Mouse (Mus musculus) T-helper 17 cell (primary cell): ENCODE data around the gene Cdsn.

ENCODE experiments used
- in situ Hi-C, 2 experiments: fragments of 300-600 bp; cut with MboI, MseI; formaldehyde crosslinking; loops; 1 replicate in 1 of 2; 2 replicates in 1 of 2; pipeline ENCODE4 v1.15.1; 2025; ENCODE audit warnings: high pct_unique_total_duplicates in 2 of 2

Gene Cdsn

GRCm38 (mm10) chr17:35569091-35569944 is 17.4 kb downstream of the Cdsn start:
- in situ Hi-C loops: no loop called here

DNA sequence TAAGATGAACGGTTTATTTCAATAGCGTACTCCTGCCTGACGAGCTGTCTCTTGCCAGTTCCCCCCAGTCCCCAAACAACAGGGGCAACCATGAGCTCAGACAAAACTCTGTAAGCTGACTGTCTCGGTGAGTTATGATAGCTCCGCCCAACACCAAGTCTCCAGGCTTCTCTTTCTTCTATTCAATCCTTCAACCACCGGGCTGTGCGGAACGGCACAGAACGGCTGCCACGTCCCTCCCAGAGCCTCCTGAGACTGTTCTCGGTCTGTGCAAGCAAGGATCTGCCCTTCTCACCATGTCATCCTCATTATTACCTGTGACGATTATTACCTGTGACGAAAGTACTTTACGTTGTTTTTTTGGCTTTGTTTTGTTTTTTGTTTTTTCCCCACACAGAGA is 18.9 kb downstream of the Cdsn start:
- in situ Hi-C loops: no loop called here

DNA sequence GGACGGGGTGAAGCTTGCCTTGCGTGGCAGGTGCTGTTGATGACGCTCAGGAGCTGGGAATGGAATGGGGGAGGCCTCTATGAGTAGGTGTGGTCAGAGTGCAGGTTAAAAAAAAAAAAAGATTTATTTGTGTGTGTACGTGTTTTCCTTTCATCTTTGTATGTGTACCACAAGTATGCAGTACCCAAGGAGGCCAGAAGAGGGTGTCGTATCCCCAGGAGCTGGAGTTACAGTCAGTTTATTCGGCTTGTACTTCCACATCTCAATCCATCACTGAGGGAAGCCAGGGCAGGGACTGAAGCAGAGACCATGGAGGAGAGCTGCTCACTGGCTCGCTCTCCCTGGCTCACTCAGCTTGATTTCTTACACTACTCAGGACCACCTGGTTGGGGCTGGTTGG is 19.5 kb downstream of the Cdsn start:
- in situ Hi-C loops: no loop called here

- in situ Hi-C loops: no loop called here
Measured at GRCm38 (mm10) chr17:35578211-35578610, 26.3 kb downstream of the Cdsn start.

GRCm38 (mm10) chr17:35582900-35583299 is 31.0 kb downstream of the Cdsn start:
- in situ Hi-C loops: loop anchor here in 1 of 2 experiments (5.0 kb wide), 1 partner anchor 154 kb away; no protein-coding TSS in a partner anchor

DNA sequence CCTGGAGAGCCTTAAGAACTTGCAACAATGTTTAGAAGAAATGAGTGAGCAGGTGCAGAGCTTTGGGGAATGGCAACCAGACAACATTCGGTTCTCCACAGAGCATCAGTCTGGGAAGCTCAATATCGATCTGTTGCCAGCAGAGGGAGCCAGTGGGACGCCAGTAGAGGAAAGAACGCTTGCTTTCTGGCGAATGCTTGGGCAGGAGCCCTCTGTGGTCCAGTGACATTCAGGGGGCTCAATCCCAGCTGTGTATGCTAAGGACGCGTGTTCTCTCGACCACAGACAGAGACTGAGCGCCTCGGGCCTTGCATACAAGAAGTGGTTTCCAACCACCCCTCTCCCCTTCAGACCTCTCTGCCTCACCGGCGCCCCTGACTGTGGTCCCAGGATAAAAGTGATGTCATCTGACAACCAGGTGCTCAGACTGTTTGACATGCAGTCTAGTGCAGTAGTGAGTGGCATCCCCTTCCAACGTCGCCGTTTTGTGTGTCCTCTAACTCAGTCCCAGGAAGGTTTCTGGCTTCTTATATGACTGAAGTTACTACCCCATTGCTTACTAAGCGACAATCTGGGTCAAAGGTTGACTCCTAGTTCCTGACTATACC is 32.5 kb downstream of the Cdsn start:
- in situ Hi-C loops: loop anchor here in 1 of 2 experiments (5.0 kb wide), 1 partner anchor 153 kb away; no protein-coding TSS in a partner anchor

DNA sequence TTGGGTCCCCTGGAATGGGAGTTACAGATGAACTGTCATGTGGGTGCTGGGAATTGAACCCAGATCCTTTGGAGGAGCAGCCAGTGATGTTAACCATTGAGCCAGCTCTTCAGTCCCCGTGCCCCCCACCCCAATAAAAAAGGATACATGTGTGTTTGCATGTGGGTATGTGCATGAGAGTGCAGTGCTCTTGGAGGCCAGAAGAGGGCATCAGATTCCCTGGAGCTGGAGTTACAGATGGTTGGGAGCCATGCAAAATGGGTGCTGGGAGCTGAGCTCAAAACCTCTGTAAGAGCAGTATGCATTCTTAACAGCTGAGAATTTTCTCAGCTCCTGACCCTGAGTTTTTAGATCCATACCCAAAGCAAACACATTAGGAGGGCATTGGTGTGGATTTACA is 35.4 kb downstream of the Cdsn start:
- in situ Hi-C loops: no loop called here

- in situ Hi-C loops: no loop called here
Measured at GRCm38 (mm10) chr17:35588387-35588786, 36.5 kb downstream of the Cdsn start.

DNA sequence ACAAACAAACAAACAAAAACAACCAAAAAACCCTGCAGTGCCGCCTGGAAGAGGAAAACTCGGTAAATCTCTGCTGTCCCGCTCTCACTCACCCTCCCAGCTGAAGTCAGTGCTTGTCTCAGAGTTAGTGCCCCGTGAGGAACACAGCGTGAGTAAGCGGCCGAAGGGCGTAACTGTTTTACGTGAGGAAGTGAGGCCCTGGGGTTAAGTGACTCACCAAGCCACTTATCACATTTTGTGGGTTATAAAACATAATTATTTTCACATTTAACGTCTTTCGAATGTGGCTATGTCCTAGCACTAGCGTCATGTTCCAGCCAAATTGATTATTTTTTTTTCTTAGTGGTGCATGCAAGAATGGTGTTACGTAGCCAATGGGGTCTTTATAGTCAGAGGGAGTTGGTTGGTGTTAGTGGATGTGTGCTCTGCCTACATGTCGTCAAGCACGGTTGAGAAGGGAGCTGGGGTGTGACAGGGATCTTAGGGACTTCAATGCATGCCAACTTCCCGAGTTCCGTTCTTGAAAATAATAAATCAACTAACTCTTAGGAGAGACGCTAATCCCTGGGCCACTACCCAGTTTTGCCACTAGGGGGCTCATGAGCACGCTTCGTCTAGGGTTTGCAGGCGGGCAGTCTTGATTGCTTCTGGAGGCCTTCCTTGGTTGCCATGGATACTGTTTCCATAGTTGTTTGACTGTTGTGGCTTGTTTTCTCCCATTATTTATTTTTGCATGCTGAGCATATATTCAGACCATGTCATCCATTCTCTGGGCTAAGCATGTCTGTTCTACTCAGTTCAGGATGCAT is 38.7 kb downstream of the Cdsn start:
- in situ Hi-C loops: no loop called here

DNA sequence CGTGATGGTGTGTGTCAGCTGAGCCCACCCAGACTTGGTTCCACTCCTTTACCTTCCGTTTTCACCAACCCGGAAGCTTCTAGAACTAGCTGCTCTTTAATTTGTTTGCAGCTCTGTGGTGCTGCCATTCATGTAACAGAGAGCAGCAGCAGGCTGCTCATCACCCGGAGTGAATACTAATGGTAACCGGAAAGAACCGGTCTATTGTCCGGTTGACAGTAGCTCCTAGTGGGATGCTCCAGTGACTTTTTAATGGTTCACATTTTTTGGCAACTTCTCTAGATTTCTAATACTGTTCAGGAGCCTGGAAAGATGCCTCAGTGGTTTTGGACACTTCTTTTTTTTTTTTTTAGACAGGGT is 39.3 kb downstream of the Cdsn start:
- in situ Hi-C loops: no loop called here

- in situ Hi-C loops: no loop called here
Measured at GRCm38 (mm10) chr17:35591731-35592130, 39.8 kb downstream of the Cdsn start.

GRCm38 (mm10) chr17:35592131-35592530 is 40.2 kb downstream of the Cdsn start:
- in situ Hi-C loops: no loop called here

GRCm38 (mm10) chr17:35593786-35594185 is 41.9 kb downstream of the Cdsn start:
- in situ Hi-C loops: no loop called here

- in situ Hi-C loops: no loop called here
Measured at GRCm38 (mm10) chr17:35594456-35594855, 42.5 kb downstream of the Cdsn start.

- in situ Hi-C loops: no loop called here
Measured at GRCm38 (mm10) chr17:35597399-35597798, 45.5 kb downstream of the Cdsn start.

DNA sequence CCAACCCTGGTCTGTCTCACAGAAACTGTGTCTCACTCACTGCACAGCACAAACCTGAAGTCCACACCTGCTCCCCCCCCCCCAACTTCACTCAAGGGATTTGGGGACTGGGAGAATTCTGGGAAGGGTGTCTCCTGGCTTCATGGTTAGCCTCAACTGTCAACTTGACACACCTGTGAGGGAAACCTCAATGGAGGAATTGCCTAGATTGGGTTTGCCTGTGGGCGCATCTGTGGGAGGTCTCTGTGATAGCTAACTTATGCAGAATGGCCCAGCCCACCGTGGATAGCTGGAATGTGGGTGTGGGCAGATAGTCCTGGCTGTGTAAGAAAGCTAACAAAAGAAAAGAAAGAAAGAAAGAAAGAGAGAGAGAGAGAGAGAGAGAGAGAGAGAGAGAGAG is 49.3 kb downstream of the Cdsn start, which contains the start of gene Sfta2:
Gene Sfta2, plus strand, starts transcription at position 301 of the 400 bp plus-strand sequence.
- in situ Hi-C loops: no loop called here

DNA sequence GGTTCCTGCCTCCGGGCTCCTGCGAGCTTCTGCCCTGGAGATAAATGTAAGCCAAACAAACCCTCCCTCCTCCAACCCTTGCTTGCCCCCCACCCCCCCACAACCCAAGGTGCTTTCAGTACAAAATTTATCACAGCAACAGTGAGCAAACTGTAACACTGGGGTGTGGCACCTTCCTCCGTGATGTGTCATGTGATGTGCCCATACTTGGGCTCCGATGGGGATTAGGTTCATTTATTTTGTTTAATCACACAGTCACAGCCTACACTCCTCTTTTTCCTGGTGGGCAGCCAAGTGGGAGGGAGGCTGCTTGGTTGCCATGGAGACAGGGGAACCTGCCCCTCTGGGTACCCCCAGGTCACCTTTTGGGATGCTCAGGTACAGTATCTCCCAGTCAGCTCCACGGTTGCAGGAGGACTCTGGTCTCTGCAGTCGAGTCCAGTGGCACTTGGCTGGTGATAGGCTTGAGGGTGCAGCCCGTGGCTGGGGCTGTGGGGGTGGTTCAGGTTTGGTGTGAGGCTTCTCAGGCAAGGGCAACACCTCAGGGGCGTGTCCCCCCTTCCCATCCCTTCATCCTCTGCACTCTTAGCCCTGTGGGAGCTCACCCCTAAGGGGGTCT is 49.9 kb downstream of the Cdsn start:
- in situ Hi-C loops: no loop called here
